In genomic region chr10:78352666-78353030, GRCm38 (mm10) we compare ENCODE assay signal across 8 mouse cellular contexts. TPM values are rescaled to one million over a fixed set of nuclear protein-coding genes. Genes with fewer than 3 reads are reported as not detected.
DNase-seq lines count a peak whose midpoint lies in the region; ATAC-seq and TF ChIP-seq lines count a peak whose summit lies in the region.

No protein-coding gene starts in this region.

- 29% methylated on average over 8 of the region's 8 CpGs for WGBS in liver, embryonic 12.5 days (ENCODE audit: insufficient replicate concordance)

- no peak for TF ChIP-seq CTCF in gastrocnemius, adult 2 months (IDR thresholded peaks at IDR 0.05)
- no peak for TF ChIP-seq CTCF in testis, adult 2 months (IDR thresholded peaks at IDR 0.05; ENCODE audit: control insufficient read depth, insufficient read depth, insufficient replicate concordance, low read depth, low read length)

- H3K36me3 ChIP-seq in testis, adult 2 months (ENCODE audit: control insufficient read depth, insufficient read depth, low read length): no peaks in the 10 kb centered on the region; the same call in 1 of the 2 replicates
- H3K36me3 ChIP-seq in liver, embryonic 12.5 days: 0 out of 2 replicates have a peak, but pooled peaks cover 3% of the 10 kb centered on the region

- ATAC-seq in liver, embryonic 12.5 days: no peak

- DNase-seq in gastrocnemius, adult 2 months: no peak
- DNase-seq in gastrocnemius, postnatal 14 days: no peak
- DNase-seq in testis, postnatal 10 days (ENCODE audit: low spot score): no peak
- no peak for DNase-seq in urinary bladder, postnatal 10 days (ENCODE audit: low spot score)
- DNase-seq in adrenal gland, postnatal 25 days: no peak
- DNase-seq in layer of hippocampus, postnatal 36 days: no peak

- peak overlapping the region; percentile 89 for H3K4me2 ChIP-seq in liver, embryonic 12.5 days

- intact Hi-C loops in gastrocnemius, adult 2 months (cut with DNase I): loop anchor here (5.0 kb wide), 1 partner anchor 40 kb away; no protein-coding TSS in a partner anchor
- intact Hi-C loops in gastrocnemius, postnatal 14 days (cut with DNase I; ENCODE audit: low total_unique reads): no loop called here

- peak overlapping the region; percentile 91 for H3K27ac ChIP-seq in gastrocnemius, adult 2 months
- peak overlapping the region; percentile 100 for H3K27ac ChIP-seq in testis, adult 2 months (ENCODE audit: control insufficient read depth, insufficient read depth, low read depth, low read length)
- H3K27ac ChIP-seq in liver, embryonic 12.5 days: no peak overlapping the region

- H3K9ac ChIP-seq in liver, embryonic 12.5 days: peak overlapping the region; percentile 77

- H3K4me3 ChIP-seq in gastrocnemius, adult 2 months: peak overlapping the region; percentile 83
- H3K4me3 ChIP-seq in testis, adult 2 months (ENCODE audit: control insufficient read depth, low read depth, low read length): peak overlapping the region; percentile 97
- peak overlapping the region; percentile 71 for H3K4me3 ChIP-seq in liver, embryonic 12.5 days

- TF ChIP-seq POLR2A in testis, adult 2 months (IDR thresholded peaks at IDR 0.05; ENCODE audit: control insufficient read depth, low read depth, low read length): no peak

- H3K4me1 ChIP-seq in testis, adult 2 months (ENCODE audit: control insufficient read depth, insufficient read depth, low read length): peaks cover 17% of the 10 kb centered on the region
- H3K4me1 ChIP-seq in liver, embryonic 12.5 days: peaks cover 23% of the 10 kb centered on the region

- no peaks in the 10 kb centered on the region; the same call in 1 of the 2 replicates for H3K27me3 ChIP-seq in testis, adult 2 months (ENCODE audit: control insufficient read depth, insufficient read depth, low read length)
- H3K27me3 ChIP-seq in liver, embryonic 12.5 days (replicated peaks): peaks cover 81% of the 10 kb centered on the region

- H3K9me3 ChIP-seq in liver, embryonic 12.5 days (replicated peaks): no peaks in the 10 kb centered on the region

RNA-seq across cellular contexts. Expression of gene Agpat3, which starts 0.4 kb away (rescaled TPM):
- total RNA-seq in gastrocnemius, adult 2 months (2021): 100 to 1,000 TPM; 108 to 135 TPM
- 100 to 1,000 TPM; 160 to 164 TPM for total RNA-seq in gastrocnemius, postnatal 14 days (2021)
- polyA plus RNA-seq in testis, adult 2 months (2012; rRNA removed): 1,109 and 1,110 TPM in 2 replicates
- 25.3 and 25.7 TPM in 2 replicates for polyA plus RNA-seq in liver, embryonic 12.5 days (2016; fragmentation: Nextera tagmentation; extraction: Ambion mirVana)
- 334 and 362 TPM in 2 replicates for total RNA-seq in adrenal gland, postnatal 25 days (2021)
- 100 to 1,000 TPM; 207 to 225 TPM for total RNA-seq in layer of hippocampus, postnatal 36 days (2021)
